ENCODE assay signal across 28 mouse cellular contexts in the genomic region with DNA sequence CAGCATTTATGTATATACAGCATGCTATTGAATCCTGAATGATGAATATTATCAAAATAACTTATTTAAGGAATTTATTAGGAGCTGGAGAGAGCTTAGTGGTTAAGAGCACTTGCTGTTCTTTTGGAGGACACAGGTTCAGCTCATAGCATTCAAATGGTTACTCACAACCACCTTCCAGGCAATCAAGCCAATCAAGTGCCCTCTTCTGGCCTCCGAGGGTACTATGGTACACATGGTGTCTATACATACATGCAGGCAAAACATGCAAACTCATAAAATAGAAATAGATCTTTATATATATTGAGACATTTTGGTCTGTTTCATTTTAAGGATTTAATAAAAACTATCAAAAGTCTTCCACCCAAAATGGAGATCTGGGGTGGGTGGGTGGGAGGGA. TPM values are rescaled to one million over a fixed set of nuclear protein-coding genes. Genes with fewer than 3 reads are reported as not detected.
"Had no signal": no experiment of that assay in that cellular context is flagged by ENCODE, and none has a peak within 500 bp of the region (broad histone marks: within the 10 kb centered on the region; RNA-seq: fewer than 3 reads in every experiment).

No protein-coding gene starts in this region.

- H3K9ac ChIP-seq: limb, embryonic 13.5 days; liver, embryonic 13.5 days; lung, embryonic 14.5 days; midbrain, embryonic 13.5 days; neural tube, embryonic 13.5 days had no signal

- DNase-seq: kidney, adult 9 months; kidney, postnatal 25 days; layer of hippocampus, adult 9-11 months; liver, embryonic 13.5 days; lung, embryonic 14.5 days; retina, postnatal 1 day; right cerebral cortex, postnatal 25 days; spleen, adult 18-20 months; thymus, adult 2 months; thymus, postnatal 25 days had no signal

- H3K4me1 ChIP-seq: limb, embryonic 10.5 days; limb, embryonic 13.5 days; midbrain, embryonic 10.5 days; midbrain, embryonic 13.5 days; neural tube, embryonic 13.5 days had no signal

- ATAC-seq: lung, postnatal 0 days; midbrain, embryonic 13.5 days; midbrain, embryonic 16.5 days had no signal

- H3K27ac ChIP-seq: kidney, postnatal 0 days; layer of hippocampus, adult 2 months; limb, embryonic 10.5 days; limb, embryonic 13.5 days; liver, embryonic 13.5 days; midbrain, embryonic 10.5 days; midbrain, embryonic 13.5 days; neural tube, embryonic 13.5 days had no signal

- H3K4me2 ChIP-seq: limb, embryonic 13.5 days; liver, embryonic 13.5 days; lung, embryonic 14.5 days; midbrain, embryonic 13.5 days; neural tube, embryonic 13.5 days had no signal

- H3K36me3 ChIP-seq: limb, embryonic 10.5 days; limb, embryonic 13.5 days; midbrain, embryonic 10.5 days; midbrain, embryonic 13.5 days; neural tube, embryonic 13.5 days had no signal

- H3K27me3 ChIP-seq: limb, embryonic 13.5 days; liver, embryonic 13.5 days; megakaryocyte, embryonic 14.5 days; midbrain, embryonic 13.5 days; neural tube, embryonic 13.5 days had no signal

- H3K4me3 ChIP-seq: layer of hippocampus, adult 2 months; limb, embryonic 10.5 days; limb, embryonic 13.5 days; liver, embryonic 13.5 days; megakaryocyte, embryonic 14.5 days; midbrain, embryonic 10.5 days; midbrain, embryonic 13.5 days; myocyte; neural tube, embryonic 13.5 days had no signal

- H3K9me3 ChIP-seq: limb, embryonic 10.5 days; limb, embryonic 13.5 days; liver, embryonic 13.5 days; megakaryocyte, embryonic 14.5 days; midbrain, embryonic 10.5 days; midbrain, embryonic 13.5 days; neural tube, embryonic 13.5 days had no signal

RNA-seq across cellular contexts. Expression of gene Pdcd1lg2, which starts 21.9 kb away (rescaled TPM):
- total RNA-seq: layer of hippocampus, adult 2 months; layer of hippocampus, postnatal 25 days had no signal
- polyA plus RNA-seq: kidney, postnatal 0 days; limb, embryonic 10.5 days; limb, embryonic 13.5 days; lung, embryonic 14.5 days; midbrain, embryonic 10.5 days; midbrain, embryonic 16.5 days; myocyte; neural tube, embryonic 13.5 days; stomach, embryonic 16.5 days had no signal

RNA-seq across cellular contexts. Expression of gene Rln1, which starts 54.3 kb away (rescaled TPM):
- total RNA-seq: liver, adult 2 months; monocyte, adult 5-6 weeks; neutrophil, adult 5-6 weeks had no signal
- polyA plus RNA-seq: large intestine, adult 2 months; limb, embryonic 13.5 days; liver, adult 2 months; liver, embryonic 13.5 days; liver, embryonic 16.5 days; lung, embryonic 14.5 days; myocyte had no signal
